Comparison of ENCODE assay signal across 11 mouse cellular contexts in genomic region chr17:45279075-45279810, GRCm38 (mm10).
DNase-seq lines count a peak whose midpoint lies in the region; ATAC-seq lines count a peak whose summit lies in the region.
"Had no signal": no experiment of that assay in that cellular context is flagged by ENCODE, and none has a peak within 500 bp of the region (broad histone marks: within the 10 kb centered on the region; RNA-seq: fewer than 3 reads in every experiment).

No protein-coding gene starts in this region.

- H3K9me3 ChIP-seq in forebrain, embryonic 14.5 days (replicated peaks; ENCODE audit: control insufficient read depth, low read length) = no peaks in the 10 kb centered on the region
- no peaks in the 10 kb centered on the region for H3K9me3 ChIP-seq in neural tube, embryonic 11.5 days (ENCODE audit: control insufficient read depth, low read length)
- H3K9me3 ChIP-seq: liver, embryonic 13.5 days had no signal

- peak; percentile 21 to 38 for DNase-seq in kidney, postnatal 4 days
- no peak for DNase-seq in kidney, adult 9 months
- DNase-seq in embryo, embryonic 11 days = peak; percentile 46
- peak; percentile 15 for DNase-seq in forebrain, embryonic 14.5 days (ENCODE audit: low spot score)
- DNase-seq in neural tube, embryonic 11.5 days (ENCODE audit: low spot score) = peak; percentile 26
- DNase-seq in left cerebral cortex, adult 8-10 months (ENCODE audit: low spot score in 2 of 2) = no peak
- DNase-seq in heart, adult 8-10 months (ENCODE audit: low spot score) = no peak
- DNase-seq in gastrocnemius, postnatal 25 days = no peak
- DNase-seq: cerebellum, adult 8-10 months; liver, embryonic 13.5 days had no signal

- H3K27me3 ChIP-seq in forebrain, embryonic 14.5 days (replicated peaks; ENCODE audit: control insufficient read depth, insufficient read depth, low read length) = no peaks in the 10 kb centered on the region
- no peaks in the 10 kb centered on the region for H3K27me3 ChIP-seq in neural tube, embryonic 11.5 days (ENCODE audit: control insufficient read depth, insufficient read depth, low read length)
- H3K27me3 ChIP-seq: liver, embryonic 13.5 days had no signal

- no peak overlapping the region for H3K9ac ChIP-seq in forebrain, embryonic 14.5 days (ENCODE audit: low read length)
- no peak overlapping the region for H3K9ac ChIP-seq in neural tube, embryonic 11.5 days (ENCODE audit: low read length)
- H3K9ac ChIP-seq: liver, embryonic 13.5 days had no signal

- no peaks in the 10 kb centered on the region for H3K4me1 ChIP-seq in forebrain, embryonic 14.5 days (ENCODE audit: control insufficient read depth, insufficient read depth, low read length)
- H3K4me1 ChIP-seq in neural tube, embryonic 11.5 days (ENCODE audit: control insufficient read depth, insufficient read depth, low read length) = peaks cover 8% of the 10 kb centered on the region
- H3K4me1 ChIP-seq: liver, embryonic 13.5 days; megakaryocyte, embryonic 14.5 days had no signal

- H3K36me3 ChIP-seq in forebrain, embryonic 14.5 days (ENCODE audit: control insufficient read depth, insufficient read depth, low read length) = no peaks in the 10 kb centered on the region
- no peaks in the 10 kb centered on the region for H3K36me3 ChIP-seq in neural tube, embryonic 11.5 days (ENCODE audit: control insufficient read depth, insufficient read depth, low read length)
- H3K36me3 ChIP-seq: liver, embryonic 13.5 days had no signal

- ATAC-seq in forebrain, embryonic 14.5 days = no peak
- ATAC-seq in neural tube, embryonic 11.5 days (ENCODE audit: insufficient read depth, low FRiP score, low TSS enrichment) = no peak

- no peak overlapping the region for H3K27ac ChIP-seq in forebrain, embryonic 14.5 days (ENCODE audit: low read depth, low read length)
- no peak overlapping the region for H3K27ac ChIP-seq in neural tube, embryonic 11.5 days (ENCODE audit: low read depth, low read length)
- H3K27ac ChIP-seq: liver, embryonic 13.5 days had no signal

- no peak overlapping the region for H3K4me2 ChIP-seq in forebrain, embryonic 14.5 days (ENCODE audit: low read length)
- H3K4me2 ChIP-seq in neural tube, embryonic 11.5 days (ENCODE audit: low read depth) = no peak overlapping the region; the same call in 1 of the 2 replicates
- H3K4me2 ChIP-seq: liver, embryonic 13.5 days had no signal

- no peak overlapping the region for H3K4me3 ChIP-seq in forebrain, embryonic 14.5 days (ENCODE audit: low read depth, low read length)
- H3K4me3 ChIP-seq in neural tube, embryonic 11.5 days (ENCODE audit: low read depth, low read length) = no peak overlapping the region
- H3K4me3 ChIP-seq: liver, embryonic 13.5 days; megakaryocyte, embryonic 14.5 days had no signal

- 36% methylated on average over 13 of the region's 13 CpGs for WGBS in forebrain, embryonic 14.5 days
- WGBS in neural tube, embryonic 11.5 days = 21% methylated on average over 13 of the region's 13 CpGs

Comparison
In these comparisons a context has a peak if more than half of its experiments do, and no peak if none do; other contexts are left out.
1. DNase-seq: peak in kidney, postnatal 4 days (2 of 2), embryo, embryonic 11 days (single experiment), forebrain, embryonic 14.5 days (single experiment) and neural tube, embryonic 11.5 days (single experiment); none in kidney, adult 9 months (single experiment), left cerebral cortex, adult 8-10 months (0 of 2), heart, adult 8-10 months (single experiment) and gastrocnemius, postnatal 25 days (single experiment).